14 mouse cellular contexts compared by ENCODE assay signal in genomic region chr19:10391028-10391427, GRCm38 (mm10). TPM values are rescaled to one million over a fixed set of nuclear protein-coding genes. Genes with fewer than 3 reads are reported as not detected.
DNase-seq lines count a peak whose midpoint lies in the region; ATAC-seq and TF ChIP-seq lines count a peak whose summit lies in the region.
"Had no signal": no experiment of that assay in that cellular context is flagged by ENCODE, and none has a peak within 500 bp of the region (broad histone marks: within the 10 kb centered on the region; RNA-seq: fewer than 3 reads in every experiment).

No protein-coding gene starts in this region.

- H3K4me1 ChIP-seq in forebrain, embryonic 15.5 days = peaks cover 47% of the 10 kb centered on the region
- H3K4me1 ChIP-seq in forebrain, embryonic 11.5 days (replicated peaks; ENCODE audit: control insufficient read depth, insufficient read depth, low read length) = peaks cover 7% of the 10 kb centered on the region; the same call in 1 of the 2 replicates
- H3K4me1 ChIP-seq in liver, postnatal 0 days (ENCODE audit: insufficient read depth) = peaks cover 3% of the 10 kb centered on the region; the same call in 1 of the 2 replicates
- H3K4me1 ChIP-seq in liver, embryonic 11.5 days (replicated peaks; ENCODE audit: control insufficient read depth, insufficient read depth, low read length) = peaks cover 8% of the 10 kb centered on the region
- peaks cover 23% of the 10 kb centered on the region for H3K4me1 ChIP-seq in hindbrain, postnatal 0 days (ENCODE audit: insufficient read depth, low read length)
- H3K4me1 ChIP-seq in neural tube, embryonic 14.5 days (ENCODE audit: control insufficient read depth, insufficient read depth, low read length) = peaks cover 28% of the 10 kb centered on the region

- H3K9ac ChIP-seq in forebrain, embryonic 15.5 days (replicated peaks) = no peak overlapping the region
- no peak overlapping the region for H3K9ac ChIP-seq in forebrain, embryonic 11.5 days (ENCODE audit: low read length)
- H3K9ac ChIP-seq in liver, postnatal 0 days (replicated peaks) = no peak overlapping the region
- H3K9ac ChIP-seq in liver, embryonic 11.5 days (ENCODE audit: low read depth, low read length) = no peak overlapping the region
- peak overlapping the region; percentile 81; the same call in 1 of the 2 replicates for H3K9ac ChIP-seq in hindbrain, postnatal 0 days (replicated peaks; ENCODE audit: low read length)
- no peak overlapping the region for H3K9ac ChIP-seq in neural tube, embryonic 14.5 days (replicated peaks; ENCODE audit: low read depth, low read length)
- H3K9ac ChIP-seq: limb, embryonic 15.5 days; stomach, embryonic 15.5 days had no signal

- H3K4me2 ChIP-seq in forebrain, embryonic 15.5 days (replicated peaks) = peak overlapping the region; percentile 50; the same call in 1 of the 2 replicates
- no peak overlapping the region for H3K4me2 ChIP-seq in forebrain, embryonic 11.5 days (ENCODE audit: low read depth, low read length, severe bottlenecking)
- no peak overlapping the region for H3K4me2 ChIP-seq in liver, postnatal 0 days (ENCODE audit: low read depth, low read length)
- H3K4me2 ChIP-seq in liver, embryonic 11.5 days = no peak overlapping the region
- peak overlapping the region; percentile 74 for H3K4me2 ChIP-seq in hindbrain, postnatal 0 days (ENCODE audit: low read depth, low read length)
- H3K4me2 ChIP-seq in neural tube, embryonic 14.5 days (ENCODE audit: low read depth, low read length) = peak overlapping the region; percentile 77; the same call in 1 of the 2 replicates
- H3K4me2 ChIP-seq: limb, embryonic 15.5 days; stomach, embryonic 15.5 days had no signal

- no peak for DNase-seq in forebrain, embryonic 11.5 days (ENCODE audit: low spot score)
- DNase-seq in liver, postnatal 0 days = peak; percentile 9
- no peak for DNase-seq in liver, embryonic 11.5 days (ENCODE audit: low spot score)
- DNase-seq in hindbrain, postnatal 0 days (ENCODE audit: low spot score) = no peak
- no peak for DNase-seq in adrenal gland, adult (ENCODE audit: inconsistent age in 2 of 2, low spot score in 1 of 2)
- DNase-seq: heart, adult 2 months; kidney, adult 8-10 months; kidney, postnatal 36 days; lung, adult 18-20 months; right cerebral cortex, postnatal 14 days had no signal

- H3K27me3 ChIP-seq in forebrain, embryonic 15.5 days = no peaks in the 10 kb centered on the region
- H3K27me3 ChIP-seq in forebrain, embryonic 11.5 days (ENCODE audit: control insufficient read depth, insufficient read depth, low read length) = peaks cover 9% of the 10 kb centered on the region
- peaks cover 39% of the 10 kb centered on the region for H3K27me3 ChIP-seq in liver, postnatal 0 days (ENCODE audit: insufficient read depth, low read length)
- H3K27me3 ChIP-seq in liver, embryonic 11.5 days (replicated peaks; ENCODE audit: control insufficient read depth, insufficient read depth, low read length) = peaks cover 62% of the 10 kb centered on the region
- H3K27me3 ChIP-seq in hindbrain, postnatal 0 days (ENCODE audit: insufficient read depth, low read length) = no peaks in the 10 kb centered on the region
- H3K27me3 ChIP-seq in neural tube, embryonic 14.5 days (ENCODE audit: control insufficient read depth, insufficient read depth, low read length) = no peaks in the 10 kb centered on the region

- no peak overlapping the region; the same call in 1 of the 2 replicates for H3K4me3 ChIP-seq in forebrain, embryonic 15.5 days
- no peak overlapping the region for H3K4me3 ChIP-seq in forebrain, embryonic 11.5 days (ENCODE audit: low read depth, low read length)
- no peak overlapping the region for H3K4me3 ChIP-seq in liver, postnatal 0 days (ENCODE audit: low read depth, low read length)
- H3K4me3 ChIP-seq in liver, embryonic 11.5 days (ENCODE audit: low read depth, low read length) = no peak overlapping the region
- no peak overlapping the region; the same call in 1 of the 2 replicates for H3K4me3 ChIP-seq in hindbrain, postnatal 0 days (ENCODE audit: low read length)
- no peak overlapping the region; the same call in 1 of the 2 replicates for H3K4me3 ChIP-seq in neural tube, embryonic 14.5 days (ENCODE audit: low read depth, low read length)
- H3K4me3 ChIP-seq: heart, adult 2 months; stomach, embryonic 15.5 days had no signal

- no peak for ATAC-seq in forebrain, embryonic 15.5 days (replicated peaks)
- ATAC-seq in forebrain, embryonic 11.5 days (replicated peaks; ENCODE audit: low FRiP score) = no peak
- ATAC-seq in liver, postnatal 0 days = no peak
- ATAC-seq in liver, embryonic 11.5 days (replicated peaks; ENCODE audit: low FRiP score) = no peak
- no peak for ATAC-seq in hindbrain, postnatal 0 days
- no peak for ATAC-seq in neural tube, embryonic 14.5 days (ENCODE audit: low read depth)

- no peaks in the 10 kb centered on the region for H3K9me3 ChIP-seq in forebrain, embryonic 15.5 days
- H3K9me3 ChIP-seq in forebrain, embryonic 11.5 days (ENCODE audit: control insufficient read depth, low read length) = no peaks in the 10 kb centered on the region
- no peaks in the 10 kb centered on the region for H3K9me3 ChIP-seq in liver, postnatal 0 days (ENCODE audit: low read length)
- H3K9me3 ChIP-seq in liver, embryonic 11.5 days (ENCODE audit: control insufficient read depth, low read length) = no peaks in the 10 kb centered on the region
- H3K9me3 ChIP-seq in hindbrain, postnatal 0 days (ENCODE audit: low read length) = no peaks in the 10 kb centered on the region
- no peaks in the 10 kb centered on the region for H3K9me3 ChIP-seq in neural tube, embryonic 14.5 days (ENCODE audit: control insufficient read depth, low read length)
- H3K9me3 ChIP-seq: limb, embryonic 15.5 days; stomach, embryonic 15.5 days had no signal

- WGBS in forebrain, embryonic 15.5 days = 85% methylated on average over 7 of the region's 7 CpGs
- 89% methylated on average over 7 of the region's 7 CpGs for WGBS in forebrain, embryonic 11.5 days
- 79% methylated on average over 7 of the region's 7 CpGs for WGBS in liver, postnatal 0 days (ENCODE audit: insufficient replicate concordance)
- 73% methylated on average over 7 of the region's 7 CpGs for WGBS in liver, embryonic 11.5 days
- WGBS in hindbrain, postnatal 0 days = 57% methylated on average over 7 of the region's 7 CpGs
- WGBS in neural tube, embryonic 14.5 days = 86% methylated on average over 7 of the region's 7 CpGs

- no peak overlapping the region for H3K27ac ChIP-seq in forebrain, embryonic 15.5 days (replicated peaks)
- H3K27ac ChIP-seq in forebrain, embryonic 11.5 days (ENCODE audit: low read depth, low read length) = no peak overlapping the region
- no peak overlapping the region for H3K27ac ChIP-seq in liver, postnatal 0 days (ENCODE audit: low read depth)
- no peak overlapping the region for H3K27ac ChIP-seq in liver, embryonic 11.5 days (ENCODE audit: low read depth, low read length)
- no peak overlapping the region for H3K27ac ChIP-seq in hindbrain, postnatal 0 days
- H3K27ac ChIP-seq in neural tube, embryonic 14.5 days (ENCODE audit: low read depth, low read length) = no peak overlapping the region
- H3K27ac ChIP-seq: heart, adult 2 months; limb, embryonic 15.5 days; stomach, embryonic 15.5 days had no signal

- TF ChIP-seq EP300 in liver, postnatal 0 days (IDR thresholded peaks at IDR 0.05; ENCODE audit: low read depth) = no peak

- TF ChIP-seq CTCF in liver, postnatal 0 days (IDR thresholded peaks at IDR 0.05; ENCODE audit: low read depth) = no peak
- no peak for TF ChIP-seq CTCF in hindbrain, postnatal 0 days (IDR thresholded peaks at IDR 0.05; ENCODE audit: low read depth)

- no peaks in the 10 kb centered on the region for H3K36me3 ChIP-seq in forebrain, embryonic 15.5 days
- H3K36me3 ChIP-seq in forebrain, embryonic 11.5 days (ENCODE audit: control insufficient read depth, insufficient read depth, low read length) = no peaks in the 10 kb centered on the region
- no peaks in the 10 kb centered on the region for H3K36me3 ChIP-seq in liver, postnatal 0 days (replicated peaks; ENCODE audit: insufficient read depth, low read length)
- no peaks in the 10 kb centered on the region for H3K36me3 ChIP-seq in liver, embryonic 11.5 days (ENCODE audit: control insufficient read depth, insufficient read depth, low read length)
- no peaks in the 10 kb centered on the region for H3K36me3 ChIP-seq in hindbrain, postnatal 0 days (ENCODE audit: insufficient read depth, low read length)
- no peaks in the 10 kb centered on the region for H3K36me3 ChIP-seq in neural tube, embryonic 14.5 days (ENCODE audit: control insufficient read depth, insufficient read depth, low read length)
- H3K36me3 ChIP-seq: limb, embryonic 15.5 days; stomach, embryonic 15.5 days had no signal

RNA-seq across cellular contexts. Expression of gene Syt7, which starts 2.1 kb away (rescaled TPM):
- 8.9 and 10.3 TPM in 2 replicates for polyA plus RNA-seq in forebrain, embryonic 15.5 days (2015; fragmentation: Nextera tagmentation; extraction: Ambion mirVana)
- polyA plus RNA-seq in forebrain, embryonic 11.5 days (2014; fragmentation: Nextera tagmentation; extraction: Ambion mirVana) = 3.2 and 7.7 TPM in 2 replicates
- polyA plus RNA-seq in liver, postnatal 0 days (2015; fragmentation: Nextera tagmentation; extraction: Ambion mirVana) = 0.04 and 0.24 TPM in 2 replicates
- 1.2 and 1.4 TPM in 2 replicates for polyA plus RNA-seq in liver, embryonic 11.5 days (2014; fragmentation: Nextera tagmentation; extraction: Ambion mirVana)
- total RNA-seq in hindbrain, postnatal 0 days (2014; rRNA removed) = 93.4 and 114 TPM in 2 replicates
- 11.9 and 17.4 TPM in 2 replicates for polyA plus RNA-seq in hindbrain, postnatal 0 days (2015; fragmentation: Nextera tagmentation; extraction: Ambion mirVana)
- polyA plus RNA-seq in neural tube, embryonic 14.5 days (2014; fragmentation: Nextera tagmentation; extraction: Ambion mirVana) = 11.4 and 15.5 TPM in 2 replicates

Comparison
In these comparisons a context has a peak if more than half of its experiments do, and no peak if none do; other contexts are left out.
1. H3K4me2 ChIP-seq: peak in forebrain, embryonic 15.5 days (single experiment), hindbrain, postnatal 0 days (single experiment) and neural tube, embryonic 14.5 days (single experiment); none in forebrain, embryonic 11.5 days (single experiment), liver, postnatal 0 days (single experiment) and liver, embryonic 11.5 days (single experiment).